Mouse (Mus musculus) adrenal gland, postnatal 4 days (tissue): ENCODE data around the gene Rab37. TPM values are rescaled to one million over a fixed set of nuclear protein-coding genes. Genes with fewer than 3 reads are reported as not detected.

Experiments used
- DNase-seq, 2 experiments: peaks; one replicate each; pipeline ENCODE4 v3.0.0; 2021 to 2022; ENCODE audit warnings: low spot score in 2 of 2, mixed read lengths in 2 of 2
- long read RNA-seq, 2 experiments: library from polyadenylated mRNA; stranded (forward); transcript quantifications; one replicate each; pipeline ENCODE4 v2.0.0; 2021
- total RNA-seq, 2 experiments: library from RNA; stranded (reverse); gene quantifications; 2 replicates each; pipeline ENCODE4 v1.2.3; 2021

Rab37 gene
- 1 to 10 TPM; 2.1 to 2.5 TPM for total RNA-seq
- long read RNA-seq, experiment 1, partial matches to known transcripts: 0 of 3 reads
- long read RNA-seq, experiment 1, other reads (novel, unspliced or antisense): 1 of 3 reads
- long read RNA-seq, experiment 2, partial matches to known transcripts: 0 of 4 reads
- long read RNA-seq, experiment 2, other reads (novel, unspliced or antisense): 1 of 4 reads

- DNase-seq: no peak
Measured at GRCm38 (mm10) chr11:115091362-115091901, at the start of gene Rab37. Gene Rab37 (plus strand): TSS chr11:115091431.

GRCm38 (mm10) chr11:115048259-115048658, 43.0 kb upstream of the Rab37 start, which contains the start of gene Cd300ld3:
Gene Cd300ld3 (minus strand): TSS chr11:115048409.
- no peak for DNase-seq

- no peak for DNase-seq
Measured at GRCm38 (mm10) chr11:115049282-115049895, 41.8 kb upstream of the Rab37 start.

- DNase-seq: no peak
Measured at GRCm38 (mm10) chr11:115052206-115052605, 39.0 kb upstream of the Rab37 start.

- no peak for DNase-seq
Measured at GRCm38 (mm10) chr11:115052991-115053390, 38.2 kb upstream of the Rab37 start.

- no peak for DNase-seq
Measured at GRCm38 (mm10) chr11:115054537-115054936, 36.7 kb upstream of the Rab37 start.

GRCm38 (mm10) chr11:115058701-115059100, 32.5 kb upstream of the Rab37 start:
- DNase-seq: no peak

GRCm38 (mm10) chr11:115059797-115060196, 31.4 kb upstream of the Rab37 start:
- DNase-seq: no peak

- no peak for DNase-seq
Measured at GRCm38 (mm10) chr11:115062077-115062476, 29.2 kb upstream of the Rab37 start, which contains the start of gene Cd300e. Gene Cd300e (minus strand): TSS chr11:115062177.

- DNase-seq: no peak
Measured at GRCm38 (mm10) chr11:115066768-115067167, 24.5 kb upstream of the Rab37 start.

- no peak for DNase-seq
Measured at GRCm38 (mm10) chr11:115071015-115071551, 20.1 kb upstream of the Rab37 start.

GRCm38 (mm10) chr11:115071631-115072294, 19.5 kb upstream of the Rab37 start:
- peak in 1 of 2 experiments; percentile 18 for DNase-seq

GRCm38 (mm10) chr11:115073002-115073401, 18.2 kb upstream of the Rab37 start:
- no peak for DNase-seq

- no peak for DNase-seq
Measured at GRCm38 (mm10) chr11:115075407-115075806, 15.8 kb upstream of the Rab37 start.

GRCm38 (mm10) chr11:115075859-115076258, 15.4 kb upstream of the Rab37 start:
- no peak for DNase-seq

GRCm38 (mm10) chr11:115077436-115077835, 13.8 kb upstream of the Rab37 start:
- no peak for DNase-seq

- no peak for DNase-seq
Measured at GRCm38 (mm10) chr11:115078680-115079079, 12.6 kb upstream of the Rab37 start.

GRCm38 (mm10) chr11:115080886-115081285, 10.3 kb upstream of the Rab37 start:
- no peak for DNase-seq

- DNase-seq: no peak
Measured at GRCm38 (mm10) chr11:115081373-115081772, 9.9 kb upstream of the Rab37 start.

- DNase-seq: no peak
Measured at GRCm38 (mm10) chr11:115082196-115082595, 9.0 kb upstream of the Rab37 start.

GRCm38 (mm10) chr11:115083376-115084139, 7.7 kb upstream of the Rab37 start:
- DNase-seq: peak; percentile 20 to 60
